Mouse (Mus musculus): ENCODE data around the gene Gm28035. TPM values are rescaled to one million over a fixed set of nuclear protein-coding genes. Genes with fewer than 3 reads are reported as not detected.

The Gm28035 gene
- polyA plus RNA-seq (2021) = 2.1 TPM

DNA sequence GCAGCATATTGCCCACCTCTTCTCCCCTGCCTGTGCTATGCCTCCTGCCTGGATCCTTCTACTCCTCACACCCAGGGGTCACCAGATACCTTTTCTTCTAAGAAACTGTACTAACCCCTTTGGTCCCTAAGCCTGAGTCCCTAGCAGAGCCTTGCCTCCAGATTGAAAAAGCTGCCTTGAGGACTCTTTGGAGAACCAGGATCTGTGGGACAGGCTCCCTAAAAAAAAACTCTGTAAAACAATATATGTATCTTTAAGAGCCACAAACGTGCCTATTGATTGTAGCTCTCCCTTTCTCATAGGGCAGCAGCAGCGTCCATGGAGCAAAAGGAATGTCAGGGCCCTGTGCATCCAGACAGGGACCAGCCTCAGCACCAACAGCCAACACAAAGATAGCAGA, at the start of gene Gm28035:
Gene Gm28035, plus strand, starts transcription at position 301 of the 400 bp plus-strand sequence.
- TF ChIP-seq CTCF (IDR thresholded peaks at IDR 0.05) = no peak
- CTCF ChIA-PET = interaction anchor here (0.9 kb wide), 1 partner anchor 16 kb away, joined by 3 read pairs; no protein-coding TSS in a partner anchor
- no peak for ATAC-seq
- no peak for DNase-seq (ENCODE audit: low read depth, low spot score)
- POLR2A ChIA-PET = interaction anchor here (1.2 kb wide), 1 partner anchor 33 kb away, joined by 3 read pairs; no protein-coding TSS in a partner anchor
- in situ Hi-C loops (cut with MboI; ENCODE audit: low pct_unique_long_range_greater_than_20kb) = no loop called here
- H3K27me3 ChIP-seq = no peaks in the 10 kb centered on the region

DNA sequence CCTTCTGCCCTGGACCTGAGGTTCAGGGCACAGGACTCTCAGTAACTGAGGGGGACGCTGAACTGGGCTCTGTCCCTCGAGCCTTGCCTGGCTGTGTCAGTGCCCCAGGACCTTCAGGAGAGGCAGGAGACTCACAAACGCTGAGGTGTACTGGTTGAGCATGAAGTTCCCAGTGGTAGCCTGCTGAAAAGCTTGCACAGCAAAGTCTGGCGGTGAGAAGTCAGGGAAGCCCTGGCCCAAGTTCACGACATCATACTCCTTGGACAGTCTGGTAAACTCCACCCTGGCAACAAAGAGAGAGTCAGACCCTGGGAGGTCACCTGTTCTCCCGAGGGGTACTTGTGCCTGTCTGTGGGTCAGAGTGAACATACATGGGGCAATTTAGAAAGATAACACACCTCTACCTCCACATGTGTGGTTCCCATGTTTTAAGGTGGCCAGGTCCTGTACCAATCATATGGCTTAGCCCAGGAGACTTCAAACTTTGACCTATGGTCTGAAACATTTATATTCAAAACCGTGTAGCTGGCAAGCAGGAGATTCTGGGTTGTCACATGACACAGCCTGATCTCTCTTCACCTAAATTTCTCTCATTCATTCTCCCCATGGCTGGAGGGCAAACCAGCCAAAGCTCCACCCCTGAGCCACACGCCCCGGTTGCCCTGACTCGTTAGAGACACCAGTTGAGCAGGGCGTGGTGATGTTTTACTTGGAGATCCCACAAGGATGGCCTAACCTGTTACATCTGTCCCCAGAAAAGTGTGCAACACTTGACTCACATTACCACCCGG, 48.4 kb upstream of the Gm28035 start:
- DNase-seq (ENCODE audit: low read depth, low spot score) (no peak), ATAC-seq (no peak)
- no peaks in the 10 kb centered on the region for H3K27me3 ChIP-seq
- no peak for TF ChIP-seq CTCF (IDR thresholded peaks at IDR 0.05)
- CTCF ChIA-PET = interaction anchor here (2.1 kb wide), 1 partner anchor 14 kb away, joined by 4 read pairs; the partner anchor contains the start of gene Kyat1
- POLR2A ChIA-PET = no interaction called here
- in situ Hi-C loops (cut with MboI; ENCODE audit: low pct_unique_long_range_greater_than_20kb) = no loop called here

DNA sequence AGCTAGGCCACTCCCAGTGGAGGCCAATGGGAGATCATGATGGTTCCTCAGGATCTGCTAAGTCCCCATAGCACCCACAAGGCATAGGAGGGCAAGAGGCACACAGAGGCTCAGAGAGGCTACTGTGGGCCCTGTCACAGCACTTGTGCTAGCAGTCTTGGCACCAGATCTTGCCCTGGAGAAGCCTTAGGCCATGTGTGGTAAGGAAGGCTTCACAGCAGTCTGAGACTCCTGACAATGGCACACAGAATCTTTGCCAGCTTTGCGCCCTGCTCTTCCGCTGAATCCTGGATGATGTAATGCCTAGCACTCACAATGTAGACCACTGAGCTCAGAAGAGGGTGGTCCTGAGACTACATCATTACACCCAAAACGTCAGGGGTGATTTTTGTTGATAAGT, 45.7 kb upstream of the Gm28035 start:
- no peaks in the 10 kb centered on the region for H3K27me3 ChIP-seq
- DNase-seq (ENCODE audit: low read depth, low spot score) = no peak
- in situ Hi-C loops (cut with MboI; ENCODE audit: low pct_unique_long_range_greater_than_20kb) = no loop called here
- no peak for ATAC-seq
- ChIA-PET CTCF (no interaction called here), POLR2A (interaction anchor here (0.6 kb wide), 1 partner anchor 176 kb away, joined by 4 read pairs; no protein-coding TSS in a partner anchor)
- no peak for TF ChIP-seq CTCF (IDR thresholded peaks at IDR 0.05)

DNA sequence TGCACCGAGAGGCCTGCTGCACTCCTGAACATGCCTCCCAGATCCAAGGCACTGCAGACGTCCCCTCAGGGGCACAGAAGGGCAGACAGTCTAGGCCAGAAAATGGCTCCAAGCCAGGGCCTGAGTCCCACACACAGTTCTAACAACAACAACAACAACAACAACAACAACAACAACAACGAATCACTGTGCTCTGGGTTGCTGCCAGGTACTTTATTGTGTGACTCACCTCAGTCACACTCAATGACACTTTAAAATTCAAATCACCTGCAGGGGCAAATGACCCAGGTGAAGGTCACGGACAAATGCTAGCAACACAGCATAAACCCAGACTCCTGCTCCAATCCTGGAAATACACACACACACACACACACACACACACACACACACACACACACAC, 42.3 kb upstream of the Gm28035 start:
- in situ Hi-C loops (cut with MboI; ENCODE audit: low pct_unique_long_range_greater_than_20kb) = no loop called here
- no peaks in the 10 kb centered on the region for H3K27me3 ChIP-seq
- DNase-seq (ENCODE audit: low read depth, low spot score) = no peak
- TF ChIP-seq CTCF (IDR thresholded peaks at IDR 0.05) = no peak
- ATAC-seq = no peak
- ChIA-PET POLR2A (no interaction called here), CTCF (interaction anchor here (1.4 kb wide), 1 partner anchor 9 kb away, joined by 3 read pairs; no protein-coding TSS in a partner anchor)

DNA sequence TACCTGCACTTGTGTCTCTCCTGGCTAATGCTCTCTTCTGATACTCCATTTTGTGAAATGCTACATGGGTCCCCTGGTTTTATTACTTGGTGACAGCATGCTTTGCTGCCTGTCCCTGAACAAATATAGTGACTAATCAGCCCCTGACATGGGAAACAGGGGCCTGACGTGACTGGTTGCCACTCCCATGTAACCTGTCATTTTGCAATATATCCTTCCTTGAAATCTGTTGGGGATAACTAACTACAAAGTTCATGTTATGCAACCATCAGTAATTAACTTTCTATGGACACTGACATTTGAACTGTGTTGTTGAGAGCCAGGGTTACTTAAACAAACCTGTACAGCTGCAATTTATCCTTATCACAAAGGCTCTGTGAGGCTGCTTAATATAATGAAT, 40.4 kb upstream of the Gm28035 start:
- ATAC-seq (no peak), DNase-seq (ENCODE audit: low read depth, low spot score) (no peak)
- TF ChIP-seq CTCF (IDR thresholded peaks at IDR 0.05) = no peak
- ChIA-PET POLR2A (no interaction called here), CTCF (no interaction called here)
- in situ Hi-C loops (cut with MboI; ENCODE audit: low pct_unique_long_range_greater_than_20kb) = no loop called here
- H3K27me3 ChIP-seq = no peaks in the 10 kb centered on the region

DNA sequence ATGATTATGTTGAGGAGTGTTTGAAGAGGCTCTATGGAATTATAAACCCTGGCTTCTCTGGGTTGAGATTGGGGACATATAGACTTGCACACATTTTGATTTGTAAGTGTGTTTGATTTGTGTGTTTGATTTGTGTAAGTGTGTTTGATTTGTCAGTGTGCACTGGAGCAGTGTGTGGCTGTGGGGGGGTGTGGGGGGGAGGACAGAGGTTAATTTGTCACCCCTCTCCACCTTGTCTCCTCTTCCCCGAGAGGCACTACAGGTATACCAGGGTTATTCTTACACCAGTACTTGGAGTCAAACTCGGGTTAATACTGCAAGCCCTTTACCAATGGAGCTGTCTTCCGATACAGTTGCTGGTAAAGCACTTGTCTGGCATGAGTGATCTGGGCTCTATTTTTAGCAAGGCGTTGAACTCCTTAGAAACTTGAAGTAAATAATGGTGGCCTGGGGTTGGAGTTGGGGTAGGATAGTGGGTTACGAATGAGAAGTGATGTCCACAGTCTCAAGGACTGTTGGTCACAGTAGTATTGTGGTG, 39.9 kb upstream of the Gm28035 start:
- ChIA-PET CTCF (no interaction called here), POLR2A (no interaction called here)
- in situ Hi-C loops (cut with MboI; ENCODE audit: low pct_unique_long_range_greater_than_20kb) = no loop called here
- DNase-seq (ENCODE audit: low read depth, low spot score) (no peak), ATAC-seq (no peak)
- no peak for TF ChIP-seq CTCF (IDR thresholded peaks at IDR 0.05)
- no peaks in the 10 kb centered on the region for H3K27me3 ChIP-seq

DNA sequence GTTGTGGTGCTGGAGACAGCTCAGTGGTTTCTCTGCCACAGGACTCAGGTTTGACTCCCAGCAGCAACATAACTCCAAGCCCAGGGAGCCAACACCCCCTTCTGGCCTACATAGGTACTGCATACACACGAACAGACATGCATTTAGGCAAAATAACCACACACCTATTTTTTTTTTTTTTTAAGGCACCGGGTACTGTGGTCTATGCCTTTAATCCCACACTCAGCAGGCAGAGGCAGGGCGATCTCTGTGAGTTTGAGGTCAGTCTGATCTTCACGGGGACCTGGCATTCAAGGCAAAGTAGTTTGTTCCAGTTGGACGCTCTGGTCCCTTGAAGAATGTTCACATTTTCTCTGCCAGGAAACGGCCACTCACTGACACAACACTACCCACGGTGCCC, 36.9 kb upstream of the Gm28035 start:
- ATAC-seq = no peak
- no peak for DNase-seq (ENCODE audit: low read depth, low spot score)
- in situ Hi-C loops (cut with MboI; ENCODE audit: low pct_unique_long_range_greater_than_20kb) = no loop called here
- ChIA-PET CTCF (no interaction called here), POLR2A (interaction anchor here (1.0 kb wide), 1 partner anchor 34 kb away, joined by 4 read pairs; the partner anchor contains the start of gene Lrrc8a)
- TF ChIP-seq CTCF (IDR thresholded peaks at IDR 0.05) = no peak
- no peaks in the 10 kb centered on the region for H3K27me3 ChIP-seq

DNA sequence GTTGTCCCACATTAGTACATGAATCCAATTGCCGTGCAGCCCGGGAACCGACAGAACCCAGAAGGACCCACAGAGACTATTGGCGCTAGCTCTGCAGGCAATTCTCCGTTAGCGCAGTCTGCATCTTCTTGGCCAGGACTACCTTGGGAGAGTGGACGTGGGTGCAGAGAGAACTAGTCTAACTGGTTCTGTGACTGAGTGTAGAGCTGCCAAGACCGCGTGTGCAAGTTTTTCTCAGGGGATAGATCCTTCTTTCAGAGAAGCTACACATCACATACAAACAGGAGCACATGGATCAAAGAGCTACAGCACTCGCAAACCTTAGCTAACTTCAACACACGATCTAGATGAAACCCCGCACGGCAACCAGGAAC, 35.1 kb upstream of the Gm28035 start:
- DNase-seq (ENCODE audit: low read depth, low spot score) (no peak), ATAC-seq (no peak)
- POLR2A ChIA-PET = interaction anchor here (1.7 kb wide), 1 partner anchor 27 kb away, joined by 3 read pairs; the partner anchor contains the start of gene Spout1
- no peaks in the 10 kb centered on the region for H3K27me3 ChIP-seq
- CTCF ChIA-PET = interaction anchor here (0.8 to 1.6 kb wide), 4 partner anchors 9 to 33 kb away, joined by 3 to 4 read pairs (median 3); no protein-coding TSS in a partner anchor
- in situ Hi-C loops (cut with MboI; ENCODE audit: low pct_unique_long_range_greater_than_20kb) = no loop called here
- TF ChIP-seq CTCF (IDR thresholded peaks at IDR 0.05) = no peak

DNA sequence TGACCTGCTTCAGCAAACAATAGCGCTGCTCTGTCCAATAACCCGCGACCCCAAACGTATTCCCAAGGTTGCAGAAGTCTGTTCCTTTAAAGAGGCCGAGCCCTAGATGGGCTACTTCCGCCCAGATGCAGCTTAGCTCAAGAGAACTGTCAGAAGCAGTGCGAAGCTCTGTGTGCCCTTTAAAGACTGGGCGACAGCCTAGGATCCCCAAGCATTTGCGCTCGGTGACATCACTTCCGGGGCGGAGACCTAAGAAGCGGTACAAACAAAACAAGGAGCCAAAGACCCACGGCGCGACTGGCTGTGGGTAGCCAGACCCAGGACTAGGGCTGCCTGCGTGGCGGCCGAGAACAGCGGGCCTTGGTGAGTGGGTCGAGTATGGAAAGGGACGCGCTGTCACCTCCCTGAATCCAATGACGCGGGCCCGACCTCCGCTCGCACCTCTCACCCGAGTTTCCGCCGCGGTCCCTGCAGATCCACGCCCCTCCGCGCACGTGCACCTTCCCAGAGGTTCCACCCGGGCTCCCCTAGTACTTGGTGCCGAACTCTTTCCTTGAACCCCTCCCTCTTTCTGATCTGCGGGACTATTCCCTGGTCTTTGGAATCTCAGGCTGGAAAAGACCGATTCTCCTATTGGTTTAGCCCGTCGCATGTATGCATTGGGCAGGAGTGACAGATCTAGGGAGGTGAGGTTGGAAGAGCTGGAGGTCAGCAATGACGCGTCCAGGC, 34.6 kb upstream of the Gm28035 start, which contains the start of gene Kyat1:
Gene Kyat1, minus strand, starts transcription at position 219 of the 729 bp plus-strand sequence.
- TF ChIP-seq CTCF (IDR thresholded peaks at IDR 0.05) = no peak
- in situ Hi-C loops (cut with MboI; ENCODE audit: low pct_unique_long_range_greater_than_20kb) = no loop called here
- CTCF ChIA-PET = interaction anchor here (0.6 to 1.6 kb wide), 6 partner anchors 8 to 44 kb away, joined by 3 to 4 read pairs (median 3); no protein-coding TSS in a partner anchor
- ATAC-seq (peak; percentile 69), DNase-seq (ENCODE audit: low read depth, low spot score) (peak; percentile 57)
- H3K27me3 ChIP-seq = no peaks in the 10 kb centered on the region
- POLR2A ChIA-PET = interaction anchor here (1.2 to 1.7 kb wide), 2 partner anchors 28 to 31 kb away, joined by 3 to 6 read pairs; partner anchors contain the start of genes Lrrc8a and Spout1

DNA sequence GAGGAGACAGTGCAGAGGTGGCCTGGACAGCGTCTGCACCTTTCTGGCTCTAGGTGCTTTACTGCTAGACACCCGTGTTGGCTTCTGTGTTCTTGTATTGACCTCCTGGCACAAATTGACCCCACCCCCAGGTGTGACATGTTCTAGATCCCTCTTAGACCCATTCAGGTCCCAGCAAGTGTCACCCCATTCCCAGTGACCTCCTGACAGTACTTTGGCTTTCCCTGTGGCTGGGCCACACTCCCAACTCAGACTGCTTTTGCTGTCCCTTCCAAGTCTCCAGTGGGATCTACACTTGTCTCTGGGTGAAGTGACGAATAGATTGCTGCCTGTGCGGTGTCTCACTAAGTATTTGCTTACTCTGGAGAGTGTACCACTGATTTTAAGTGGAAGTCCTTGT, 33.0 kb upstream of the Gm28035 start:
- POLR2A ChIA-PET = no interaction called here
- CTCF ChIA-PET = interaction anchor here (1.2 kb wide), 1 partner anchor 10 kb away, joined by 3 read pairs; no protein-coding TSS in a partner anchor
- ATAC-seq = no peak
- no peak for DNase-seq (ENCODE audit: low read depth, low spot score)
- no peaks in the 10 kb centered on the region for H3K27me3 ChIP-seq
- TF ChIP-seq CTCF (IDR thresholded peaks at IDR 0.05) = no peak
- in situ Hi-C loops (cut with MboI; ENCODE audit: low pct_unique_long_range_greater_than_20kb) = no loop called here
